Mouse (Mus musculus) embryonic fibroblast, embryonic 13.5 days (primary cell): ENCODE data around the gene Zfp345. TPM values are rescaled to one million over a fixed set of nuclear protein-coding genes. Genes with fewer than 3 reads are reported as not detected.
"Not testable (repeated sequence)": the region's sequence is repeated elsewhere in the genome, so short reads cannot be mapped to it uniquely, and the experiment has no call there.

ENCODE experiments used
- H3K27ac ChIP-seq: 2 replicates; pipeline ENCODE4 v1.5.1; 2012; ENCODE audit warnings: low read length, control low read depth, inconsistent platforms; ENCODE audit not compliant: insufficient read depth
- H3K4me1 ChIP-seq: 2 replicates; pipeline ENCODE4 v1.6.1; 2011; ENCODE audit warnings: low read length; ENCODE audit not compliant: control insufficient read depth, insufficient read depth
- H3K4me3 ChIP-seq: 2 replicates; pipeline ENCODE4 v1.5.1; 2011; ENCODE audit warnings: mild to moderate bottlenecking, control low read depth, low read length; ENCODE audit not compliant: insufficient read depth
- CTCF ChIP-seq: IDR thresholded peaks from 2 replicates; pipeline ENCODE4 v1.5.1; 2011; ENCODE audit warnings: mild to moderate bottlenecking, control low read depth, low read length, moderate library complexity, borderline replicate concordance; ENCODE audit not compliant: insufficient read depth
- POLR2A ChIP-seq: IDR thresholded peaks from 2 replicates; pipeline ENCODE4 v1.6.1; 2011; ENCODE audit warnings: low read depth, mild to moderate bottlenecking, control low read depth, low read length, moderate library complexity
- polyA plus RNA-seq: library from polyadenylated mRNA; stranded (reverse); fragments of >200 nt; gene quantifications from 2 replicates; pipeline ENCODE4 v1.2.4, GENCODE M21; 2011; ENCODE audit warnings: low read depth; ENCODE audit not compliant: missing spikeins, insufficient read length

The Zfp345 gene
- polyA plus RNA-seq = not detected in 2 replicates

- not testable (repeated sequence) for H3K4me3 ChIP-seq, H3K4me1 ChIP-seq, H3K27ac ChIP-seq
These were observed at the start of gene Zfp345 for GRCm38 (mm10) chr2:150484939-150485778. TSS of gene Zfp345 (minus strand) at chr2:150485091.

GRCm38 (mm10) chr2:150525703-150526207 is 40.9 kb upstream of the Zfp345 start:
- no peaks in the 10 kb centered on the region for H3K4me1 ChIP-seq
- no peak overlapping the region for H3K27ac ChIP-seq
- TF ChIP-seq POLR2A (no peak), CTCF (no peak)
- no peak overlapping the region for H3K4me3 ChIP-seq

- no peak overlapping the region for H3K27ac ChIP-seq
- TF ChIP-seq POLR2A (no peak), CTCF (no peak)
- H3K4me1 ChIP-seq = no peaks in the 10 kb centered on the region
- no peak overlapping the region for H3K4me3 ChIP-seq
These were observed 27.9 kb upstream of the Zfp345 start for GRCm38 (mm10) chr2:150512837-150513236.

GRCm38 (mm10) chr2:150500124-150500973 is 15.5 kb upstream of the Zfp345 start:
- not testable (repeated sequence) for H3K4me1 ChIP-seq, H3K4me3 ChIP-seq, H3K27ac ChIP-seq

GRCm38 (mm10) chr2:150493031-150493430 is 8.1 kb upstream of the Zfp345 start:
- no peak for TF ChIP-seq CTCF
- TF ChIP-seq POLR2A = no peak
- H3K27ac ChIP-seq = no peak overlapping the region
- no peak overlapping the region for H3K4me3 ChIP-seq
- no peaks in the 10 kb centered on the region for H3K4me1 ChIP-seq

GRCm38 (mm10) chr2:150451180-150451919 is 33.5 kb downstream of the Zfp345 start, which contains the start of gene Zfp442:
TSS of gene Zfp442 (minus strand) at chr2:150451486.
- not testable (repeated sequence) for H3K4me1 ChIP-seq
- TF ChIP-seq POLR2A = peak; percentile 57
- H3K27ac ChIP-seq = peak within 1 kb of the TSS; percentile 38; the same call in 1 of the 2 replicates
- peak within 1 kb of the TSS; percentile 74 for H3K4me3 ChIP-seq

- H3K4me1 ChIP-seq, H3K27ac ChIP-seq, H3K4me3 ChIP-seq: not testable (repeated sequence)
These were observed 45.8 kb downstream of the Zfp345 start for GRCm38 (mm10) chr2:150439084-150439483.

Other genes with a start within 250 kb of the Zfp345 start
- 2.3 and 4.3 TPM in 2 replicates for gene Gm21994, start 229.5 kb downstream of the Zfp345 start, polyA plus RNA-seq
- gene Gm14124, start 227.6 kb downstream of the Zfp345 start, polyA plus RNA-seq = 0.30 TPM in 1 of 2 replicates, not detected in the other
- 2.8 TPM in 1 of 2 replicates, not detected in the other for gene Gm10130, start 161.4 kb downstream of the Zfp345 start, polyA plus RNA-seq
- 4.9 and 5.9 TPM in 2 replicates for gene 3300002I08Rik, start 122.3 kb downstream of the Zfp345 start, polyA plus RNA-seq
- gene Zfp442, start 33.6 kb downstream of the Zfp345 start, polyA plus RNA-seq = 10.5 and 11.0 TPM in 2 replicates
- gene Cst7, start 85.3 kb upstream of the Zfp345 start, polyA plus RNA-seq = not detected in 2 replicates
- gene Apmap, start 123.5 kb upstream of the Zfp345 start, polyA plus RNA-seq = 15.2 and 19.4 TPM in 2 replicates
- gene Acss1, start 183.4 kb upstream of the Zfp345 start, polyA plus RNA-seq = 0.47 TPM in 1 of 2 replicates, not detected in the other
- gene Vsx1, start 204.3 kb upstream of the Zfp345 start, polyA plus RNA-seq = not detected in 2 replicates